Mouse (Mus musculus) mouse trophoblast stem cell (cell line): ENCODE data around the gene Lpcat2b.
"Not testable (repeated sequence)": the region's sequence is repeated elsewhere in the genome, so short reads cannot be mapped to it uniquely, and the experiment has no call there.

Experiments used
- in situ Hi-C, 2 experiments: fragments of 300-500 bp; cut with MseI, MboI; formaldehyde crosslinking; loops; 2 replicates in 1 of 2; 3 replicates in 1 of 2; pipeline ENCODE4 v1.15.1; 2025

Gene Lpcat2b

DNA sequence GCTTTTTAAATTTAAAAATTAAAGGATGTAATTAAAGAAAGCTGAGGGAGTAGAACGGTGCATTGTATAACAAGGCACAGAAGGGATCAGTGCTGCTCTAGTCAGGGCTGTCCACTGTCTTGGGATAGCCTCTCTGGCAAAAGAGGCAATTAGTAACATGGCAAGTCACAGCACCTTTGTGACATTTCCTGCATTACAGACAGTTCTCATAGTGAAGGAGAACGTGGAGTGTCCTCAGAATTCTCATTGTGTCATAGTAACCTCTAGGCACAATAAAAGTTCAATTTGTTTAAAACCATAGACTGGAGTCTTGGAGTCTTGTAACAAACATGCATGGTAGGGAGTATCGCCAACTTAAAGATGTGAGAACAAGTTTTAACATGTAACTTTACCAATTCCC, at the start of gene Lpcat2b:
Gene Lpcat2b, plus strand, starts transcription at position 301 of the 400 bp plus-strand sequence.
- in situ Hi-C loops = no loop called here

DNA sequence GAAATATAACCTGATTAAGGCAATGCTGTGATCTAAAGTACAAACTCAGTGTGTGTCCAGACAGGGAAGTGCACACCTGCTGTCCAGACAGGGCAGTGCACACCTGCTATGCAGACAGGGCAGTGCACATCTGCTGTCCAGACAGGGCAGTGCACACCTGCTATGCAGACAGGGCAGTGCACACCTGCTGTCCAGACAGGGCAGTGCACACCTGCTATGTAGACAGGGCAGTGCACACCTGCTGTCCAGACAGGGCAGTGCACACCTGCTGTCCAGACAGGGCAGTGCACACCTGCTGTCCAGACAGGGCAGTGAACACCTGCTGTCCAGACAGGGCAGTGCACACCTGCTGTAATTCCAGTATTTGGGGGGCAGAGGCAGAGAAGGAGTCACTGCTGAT, 44.9 kb upstream of the Lpcat2b start:
- in situ Hi-C loops = not testable (repeated sequence)

DNA sequence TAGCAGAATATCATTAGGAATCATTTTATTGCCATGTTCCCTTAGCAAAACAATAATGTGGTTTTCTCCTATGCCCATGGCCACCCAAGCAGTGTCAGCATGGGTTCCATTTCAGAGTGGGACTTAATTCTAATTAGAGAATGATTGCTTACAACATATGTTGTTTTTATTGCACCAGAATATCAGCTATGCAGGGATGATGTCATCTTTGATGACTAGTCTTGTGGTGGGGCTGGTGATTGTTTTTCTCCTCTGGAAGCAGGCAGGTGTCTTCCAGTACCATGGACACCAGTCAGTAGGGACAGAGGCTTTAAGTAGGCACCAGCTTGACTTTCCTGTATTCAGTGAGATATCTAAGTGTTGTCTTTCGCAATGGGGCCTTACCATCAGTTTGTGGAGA, 43.6 kb upstream of the Lpcat2b start:
- in situ Hi-C loops = no loop called here

DNA sequence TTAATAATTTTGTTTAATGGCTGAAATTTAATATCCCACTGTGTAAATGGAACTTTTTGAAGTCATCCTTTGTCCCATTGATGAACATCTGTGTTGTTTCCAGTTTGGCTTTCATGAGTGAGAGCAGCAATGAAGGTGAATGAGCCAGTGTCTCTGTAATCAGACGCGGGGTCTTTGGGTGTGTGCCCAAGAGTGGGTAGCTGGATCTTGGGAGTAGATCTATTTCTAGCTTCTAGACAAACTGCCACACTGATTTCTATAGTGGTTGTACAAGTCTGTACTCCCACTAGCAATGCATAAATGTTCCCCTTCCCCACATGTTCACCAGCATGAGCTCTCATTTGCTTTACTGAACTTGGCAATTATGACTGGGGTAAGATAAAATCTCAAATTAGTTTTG, 42.0 kb upstream of the Lpcat2b start:
- in situ Hi-C loops = no loop called here

DNA sequence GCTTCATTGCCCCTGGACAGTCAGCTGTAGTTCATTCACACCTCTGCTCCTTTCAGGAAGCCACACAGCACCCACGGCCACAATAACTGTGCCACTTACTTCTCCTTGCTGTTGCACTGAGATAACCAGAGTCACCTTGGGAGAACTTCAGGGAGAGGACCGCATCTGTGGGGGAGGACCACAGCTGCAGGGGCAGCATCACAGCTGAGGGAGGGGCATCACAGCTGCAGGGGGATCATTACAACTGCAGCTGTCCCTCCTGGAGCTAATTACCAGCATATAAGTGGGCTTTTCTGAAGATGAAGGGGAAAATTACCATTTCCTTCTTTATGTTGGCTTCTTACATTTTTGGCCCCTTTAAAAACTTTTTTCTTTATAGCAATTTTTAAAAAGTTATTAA, 36.9 kb upstream of the Lpcat2b start:
- in situ Hi-C loops = no loop called here

DNA sequence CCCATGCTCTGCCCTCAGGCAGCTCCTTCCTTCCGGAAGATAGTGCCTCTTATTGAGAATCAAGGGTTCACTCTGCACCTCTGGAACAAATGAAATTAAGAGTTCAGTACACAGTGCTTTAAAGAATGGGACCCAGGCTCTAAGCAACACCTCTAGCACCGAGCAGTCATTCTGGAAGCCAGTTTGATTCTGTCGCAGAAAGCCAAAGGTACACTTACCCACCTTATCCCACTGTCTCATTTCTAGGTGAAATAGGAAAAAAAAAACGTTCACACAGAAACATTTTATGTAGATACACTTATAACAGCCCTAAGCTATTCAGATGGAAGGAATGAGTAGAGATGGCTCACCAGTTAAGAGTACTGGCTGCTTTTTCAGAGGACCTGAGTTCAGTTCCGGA, 28.9 kb upstream of the Lpcat2b start, which contains the start of gene Ephx4:
Gene Ephx4, plus strand, starts transcription at position 301 of the 400 bp plus-strand sequence.
- in situ Hi-C loops = no loop called here

DNA sequence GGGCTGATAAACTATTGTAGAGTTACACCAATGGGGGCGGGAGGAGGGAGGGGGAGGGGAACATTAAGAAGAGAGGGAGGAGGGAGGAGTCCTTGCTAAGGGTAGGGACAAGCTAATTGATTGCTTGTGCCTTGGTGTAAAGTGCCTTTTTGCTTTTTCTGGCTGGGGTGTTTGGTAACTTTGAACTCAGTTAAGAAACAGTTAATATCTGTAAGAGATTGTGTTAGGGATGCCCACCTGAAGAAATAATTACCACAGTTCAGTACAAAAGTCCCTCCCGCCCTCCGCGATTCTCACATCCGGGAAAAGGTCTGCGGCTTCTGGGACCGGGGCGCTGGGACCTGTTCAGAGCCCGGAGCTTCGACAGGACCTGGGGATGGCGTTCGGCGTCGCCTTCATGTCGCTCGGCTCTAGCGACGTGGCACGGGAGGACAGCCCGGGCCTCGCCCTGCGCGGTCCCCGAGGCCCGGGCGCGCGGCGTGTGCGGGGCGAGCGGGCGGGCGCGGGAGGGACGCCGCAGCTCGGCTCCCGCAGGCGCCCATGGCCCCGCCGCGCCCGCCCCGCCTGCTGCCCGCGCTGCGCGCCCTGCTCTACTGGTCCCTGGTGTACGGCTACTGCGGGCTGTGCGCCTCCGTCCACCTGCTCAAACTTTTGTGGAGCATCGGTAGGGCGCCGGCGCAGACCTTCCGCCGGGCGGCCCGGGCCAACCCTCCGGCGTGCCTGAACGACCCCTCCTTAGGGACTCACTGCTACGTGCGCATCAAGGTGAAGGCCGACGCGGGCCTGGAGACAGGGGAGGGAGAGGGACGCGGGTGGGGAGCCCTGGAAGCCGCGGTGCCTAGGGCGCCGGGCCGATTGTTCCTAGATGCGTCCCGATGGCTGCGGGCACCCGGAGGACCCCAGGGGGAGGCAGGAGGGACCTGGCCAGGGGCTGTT, 28.1 kb upstream of the Lpcat2b start:
- in situ Hi-C loops = no loop called here

DNA sequence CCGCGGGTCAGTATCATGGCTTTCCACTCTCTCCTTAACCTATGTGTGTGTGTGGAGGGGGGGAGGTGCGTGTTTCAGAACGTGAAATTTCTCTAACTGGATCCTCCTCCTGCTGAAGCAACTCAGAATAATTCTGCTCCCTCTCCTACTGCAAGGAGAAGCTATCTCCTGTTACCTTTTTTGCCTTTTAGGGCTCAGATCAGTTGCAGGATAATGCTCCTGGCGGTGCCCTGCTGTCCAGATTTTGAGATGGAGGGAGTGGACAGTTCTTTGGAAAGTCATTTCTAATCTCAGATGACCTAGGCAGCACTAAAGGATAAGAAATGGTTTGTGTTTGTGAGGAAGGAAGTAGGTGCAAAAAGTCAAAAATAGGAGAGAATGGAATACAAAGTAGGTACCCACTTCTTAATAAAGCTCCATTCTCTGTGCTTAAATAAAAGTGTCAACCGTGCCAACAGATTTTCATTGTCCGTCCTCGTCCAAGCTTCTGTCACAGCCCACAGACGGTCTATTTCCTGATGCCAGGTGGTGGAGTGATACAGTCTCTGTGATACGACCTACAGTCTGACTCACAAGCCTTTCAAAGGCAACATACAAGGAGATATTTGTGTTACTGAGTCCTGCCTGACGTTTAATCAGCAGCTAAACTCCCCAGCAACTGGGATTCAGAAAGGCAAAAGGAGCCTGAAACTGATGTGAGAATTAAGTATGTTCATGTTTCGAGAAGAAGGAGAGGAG, 27.2 kb upstream of the Lpcat2b start:
- in situ Hi-C loops = no loop called here

DNA sequence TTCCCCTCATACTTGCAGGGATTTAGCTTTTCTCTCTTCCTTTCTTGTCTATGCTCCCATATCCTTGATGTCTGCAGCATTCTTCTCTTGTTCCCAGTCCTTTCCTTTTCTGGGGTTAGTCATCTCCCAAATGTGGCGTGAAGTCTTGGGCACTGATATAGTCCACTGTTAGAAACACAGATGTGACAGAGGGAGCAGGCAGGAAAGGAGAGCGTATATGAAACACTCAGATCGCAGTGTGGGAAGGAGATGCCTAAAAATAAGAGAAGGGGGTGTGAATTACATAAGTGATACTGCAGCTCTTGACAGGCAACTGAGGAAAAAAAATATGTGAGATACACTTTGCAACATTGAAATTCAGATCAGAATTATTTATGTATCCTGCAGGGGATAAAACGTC, 26.0 kb upstream of the Lpcat2b start:
- in situ Hi-C loops = no loop called here

DNA sequence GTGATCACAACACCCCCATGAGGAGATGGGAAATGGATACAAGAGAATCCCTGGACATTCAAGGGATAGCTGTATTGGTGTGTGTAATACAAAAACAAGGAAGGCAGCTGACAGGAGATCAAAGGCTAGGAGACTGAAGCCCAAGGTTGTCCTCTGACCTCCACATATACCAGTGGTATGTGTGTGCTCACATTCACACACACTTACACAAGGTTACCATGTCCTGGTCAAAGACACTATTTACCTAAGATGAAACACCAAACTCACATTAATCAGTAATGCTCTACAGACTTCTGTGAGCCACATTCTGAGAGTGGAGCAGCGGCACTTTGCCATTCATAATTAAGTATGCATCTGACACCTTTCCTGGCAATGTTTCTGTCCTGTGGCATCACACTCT, 21.0 kb upstream of the Lpcat2b start:
- in situ Hi-C loops = no loop called here

DNA sequence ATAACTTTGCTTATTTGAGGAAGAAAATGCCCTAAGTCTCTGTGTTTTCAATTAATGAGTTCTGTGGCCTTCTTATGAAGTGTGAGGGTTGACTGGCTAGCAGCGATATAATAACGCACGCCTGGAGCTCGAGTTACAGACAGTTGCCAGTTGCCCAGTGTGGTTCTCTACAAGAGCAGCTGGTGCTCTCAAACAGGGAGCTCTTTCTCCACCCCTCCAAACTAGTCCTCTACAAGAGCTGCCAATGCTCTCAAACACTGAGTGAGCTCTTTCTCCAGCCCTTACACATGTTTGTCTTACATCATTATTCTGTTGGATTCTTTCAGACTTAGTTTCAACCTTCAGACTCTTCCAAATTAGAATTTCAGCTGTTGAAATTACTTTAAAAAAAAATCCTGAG, 20.0 kb upstream of the Lpcat2b start:
- in situ Hi-C loops = no loop called here

DNA sequence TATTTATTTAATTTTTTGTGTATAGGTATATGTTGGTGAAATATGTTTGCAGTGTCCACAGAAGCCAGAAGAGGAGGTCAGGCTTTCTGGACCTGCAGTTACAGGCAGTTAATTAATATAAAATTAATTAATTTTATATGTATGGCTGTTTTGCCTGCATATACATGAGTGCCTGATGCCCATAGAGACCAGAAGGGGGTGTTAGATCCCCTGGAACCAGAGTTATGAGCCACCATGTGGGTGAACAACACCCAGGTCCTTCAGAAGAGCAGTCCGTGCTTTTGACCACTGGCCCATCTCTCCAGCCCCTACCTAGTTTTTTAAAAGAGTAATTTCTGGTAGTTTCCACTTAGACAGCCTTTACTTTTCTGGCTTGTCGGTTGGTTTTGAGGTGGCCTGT, 19.1 kb upstream of the Lpcat2b start:
- in situ Hi-C loops = no loop called here

DNA sequence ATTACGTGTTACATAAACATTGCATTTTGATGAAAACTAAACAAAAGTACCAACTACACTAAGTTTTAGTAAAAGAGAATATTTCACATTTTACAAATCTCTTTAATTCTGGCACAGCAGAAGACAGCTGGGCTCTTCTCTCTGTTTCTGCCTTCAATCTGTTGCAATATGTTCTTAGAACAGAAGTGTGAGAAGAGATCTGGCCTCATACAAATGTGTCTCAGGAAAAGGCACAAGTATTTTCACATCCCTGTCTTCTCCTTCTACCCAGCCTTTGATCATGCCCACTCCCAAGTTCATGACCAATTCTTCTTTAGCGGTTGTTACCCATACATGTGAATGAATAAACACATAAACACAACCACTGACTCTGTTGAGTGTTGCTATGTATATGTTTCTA, 16.3 kb upstream of the Lpcat2b start:
- in situ Hi-C loops = no loop called here

DNA sequence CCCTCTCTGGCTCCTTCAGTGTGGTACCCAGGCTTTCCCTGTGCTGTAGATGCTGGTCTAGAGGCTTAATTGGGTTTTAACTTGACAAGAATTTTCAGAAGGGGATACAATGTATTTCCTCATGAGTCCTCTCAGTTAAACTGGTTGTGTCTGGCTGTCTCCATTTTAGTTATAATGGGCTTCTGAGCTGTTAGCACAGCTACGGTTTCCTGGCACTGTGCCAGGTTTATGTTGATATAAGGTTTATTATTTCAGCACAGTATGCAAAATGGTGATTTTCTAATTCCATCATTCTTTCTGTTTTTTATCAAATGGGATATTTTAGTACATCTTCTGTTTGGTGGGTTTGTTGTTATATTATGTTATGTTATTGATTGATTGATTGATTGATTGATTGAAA, 9.7 kb upstream of the Lpcat2b start:
- in situ Hi-C loops = no loop called here

DNA sequence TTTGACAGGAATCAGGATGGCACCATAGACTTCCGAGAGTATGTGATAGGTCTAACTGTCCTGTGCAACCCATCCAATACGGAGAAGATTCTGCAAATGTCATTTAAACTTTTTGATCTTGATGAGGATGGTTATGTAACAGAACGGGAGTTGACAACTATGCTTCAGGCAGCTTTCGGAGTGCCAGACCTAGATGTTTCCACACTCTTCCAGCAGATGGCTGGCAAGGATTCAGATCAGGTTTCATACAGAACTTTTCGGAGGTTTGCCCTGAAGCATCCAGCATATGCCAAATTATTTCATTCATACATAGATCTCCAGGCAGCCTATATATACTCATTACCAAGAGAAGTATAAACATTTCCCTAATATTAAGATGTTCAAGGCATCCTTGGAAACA, 2.7 kb downstream of the Lpcat2b start:
- in situ Hi-C loops = no loop called here

DNA sequence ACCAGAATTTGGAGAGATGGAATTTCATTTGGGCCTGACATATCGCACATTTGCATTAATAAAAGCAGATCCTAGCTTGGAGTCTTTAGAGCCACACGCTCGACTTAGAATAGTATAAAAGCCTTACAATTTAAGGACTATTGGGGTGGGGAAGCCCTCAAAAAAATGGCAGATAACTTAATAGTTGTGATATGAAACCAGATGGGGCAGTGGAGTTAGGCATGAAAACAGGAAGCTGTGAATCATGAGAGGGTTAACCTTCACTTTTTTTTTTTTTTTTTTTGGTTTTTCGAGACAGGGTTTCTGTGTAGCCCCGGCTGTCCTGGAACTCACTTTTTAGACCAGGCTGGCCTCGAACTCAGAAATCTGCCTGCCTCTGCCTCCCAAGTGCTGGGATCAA, 4.8 kb downstream of the Lpcat2b start:
- in situ Hi-C loops = no loop called here

DNA sequence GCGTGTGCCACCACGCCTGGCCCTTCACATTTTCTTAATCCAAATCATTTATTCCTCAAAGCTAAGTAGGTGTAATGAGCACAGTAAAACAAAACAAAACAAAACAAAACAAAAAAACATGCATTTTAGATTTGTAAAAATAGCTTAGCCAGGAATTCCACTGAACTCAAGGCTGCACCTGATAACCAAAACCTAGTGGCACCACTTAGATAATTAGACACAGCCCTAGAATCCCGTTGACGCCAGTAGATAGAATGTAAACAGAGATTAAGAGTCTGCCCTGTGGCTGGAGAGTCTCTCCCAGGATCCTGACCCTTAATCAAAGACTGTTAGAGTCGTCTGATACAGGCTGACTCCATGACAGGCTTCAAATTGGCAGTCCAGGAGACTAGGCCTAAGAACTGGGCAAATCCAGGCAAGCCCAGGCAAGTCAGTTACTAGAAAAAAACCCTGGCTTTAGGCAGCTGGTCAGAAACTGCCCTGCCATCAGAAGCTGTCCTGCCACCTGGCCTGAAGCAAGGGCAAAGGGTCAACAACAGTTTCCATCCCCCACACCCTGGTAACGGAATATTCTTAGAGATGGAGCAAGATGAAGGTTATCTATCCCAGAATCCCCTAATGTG, 5.3 kb downstream of the Lpcat2b start:
- in situ Hi-C loops = no loop called here

DNA sequence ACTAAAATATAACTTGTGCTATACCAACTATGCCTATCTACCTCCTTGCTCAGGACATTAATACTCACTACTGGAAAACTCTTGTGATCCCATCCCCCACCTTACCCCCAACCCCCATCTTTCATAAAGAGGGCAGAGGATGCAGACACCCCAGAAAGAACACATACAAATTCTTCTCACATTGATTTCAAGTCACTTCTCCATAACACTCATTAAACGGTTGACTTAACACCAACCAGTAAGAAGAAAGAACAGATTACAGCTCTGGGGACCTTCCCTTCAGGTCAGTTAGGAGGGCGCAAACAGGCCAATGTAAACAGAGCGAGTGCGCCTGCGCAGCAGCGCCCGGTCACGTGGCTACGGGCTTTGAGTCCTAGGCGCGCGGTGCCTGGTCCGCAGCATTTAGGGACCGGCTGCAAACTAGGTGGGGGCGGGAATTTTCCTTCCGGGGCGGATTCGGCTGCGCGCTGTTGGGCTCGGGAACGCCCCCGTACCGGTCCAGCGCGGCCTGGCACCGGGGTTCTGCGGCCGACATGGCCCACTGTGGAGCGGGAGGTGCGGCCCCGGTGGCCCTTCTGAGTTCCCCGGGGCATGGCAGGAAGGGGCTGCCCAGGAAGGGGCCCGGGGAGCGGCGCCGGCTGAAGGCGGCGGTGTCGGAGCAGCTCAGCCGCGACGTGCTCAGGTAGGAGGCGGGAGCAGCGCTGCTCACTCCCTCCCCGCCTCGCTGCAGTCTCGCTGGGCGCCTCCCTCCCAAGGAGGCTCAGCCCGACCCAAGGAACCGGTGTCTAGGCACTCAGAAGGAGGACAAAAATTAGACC, 6.3 kb downstream of the Lpcat2b start, which contains the start of gene Btbd8:
Gene Btbd8, plus strand, starts transcription at position 534 of the 818 bp plus-strand sequence.
- in situ Hi-C loops = no loop called here

DNA sequence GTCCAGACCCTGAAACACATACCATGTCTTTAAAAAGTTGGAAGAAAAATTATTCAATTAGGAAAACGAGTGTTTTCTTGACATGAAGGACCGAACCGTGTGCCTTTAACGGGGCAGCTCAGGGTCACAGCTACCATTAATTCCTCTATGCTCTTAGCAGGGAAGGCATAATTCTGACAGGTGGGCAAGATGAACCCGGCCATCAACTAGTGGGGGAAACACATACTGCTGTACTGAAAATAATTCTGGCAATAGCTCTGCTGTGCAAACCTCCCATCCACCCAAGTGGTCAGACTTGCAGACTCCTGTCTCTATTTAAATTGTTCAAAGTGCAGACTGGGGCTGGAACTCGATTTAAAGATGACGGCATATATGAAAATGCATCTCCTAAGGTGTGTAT, 7.0 kb downstream of the Lpcat2b start:
- in situ Hi-C loops = no loop called here

DNA sequence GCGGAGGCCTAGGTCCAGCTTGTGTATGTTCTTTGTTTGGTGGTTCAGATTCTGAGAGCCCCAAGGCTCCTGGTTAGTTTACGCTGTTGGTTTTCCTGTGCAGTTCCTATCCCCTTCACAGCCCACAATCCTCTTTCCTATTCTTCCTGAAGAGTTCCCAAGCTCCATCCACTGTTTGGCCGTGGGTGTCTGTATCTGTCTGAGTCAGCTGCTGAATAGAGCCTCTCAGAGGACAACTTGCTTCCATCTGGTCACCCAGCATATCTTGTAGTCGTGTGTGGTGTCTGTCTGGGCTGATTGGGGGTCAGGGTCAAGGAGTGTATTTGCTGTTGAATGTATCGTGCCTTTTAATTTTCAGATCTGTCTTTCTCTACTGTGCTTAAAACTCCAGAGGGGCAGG, 10.5 kb downstream of the Lpcat2b start:
- in situ Hi-C loops = no loop called here

DNA sequence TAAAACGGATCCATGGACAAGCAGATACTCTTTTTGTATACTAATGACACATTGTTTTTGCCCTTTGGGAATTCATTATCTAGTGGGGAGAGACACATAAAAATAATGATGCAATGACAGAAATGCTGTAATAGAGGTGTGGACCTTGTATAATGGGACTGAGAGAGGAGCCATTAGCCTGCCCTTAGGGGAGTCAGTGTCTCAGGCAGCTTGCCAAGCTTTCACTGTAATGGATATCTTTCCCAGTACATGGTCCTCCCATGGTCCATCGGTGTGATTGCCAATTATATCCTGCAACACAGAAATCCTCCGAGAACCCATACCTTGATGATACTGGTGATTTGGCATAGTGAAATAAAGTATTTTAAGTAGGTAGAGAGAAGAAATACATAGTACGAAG, 12.9 kb downstream of the Lpcat2b start:
- in situ Hi-C loops = no loop called here

DNA sequence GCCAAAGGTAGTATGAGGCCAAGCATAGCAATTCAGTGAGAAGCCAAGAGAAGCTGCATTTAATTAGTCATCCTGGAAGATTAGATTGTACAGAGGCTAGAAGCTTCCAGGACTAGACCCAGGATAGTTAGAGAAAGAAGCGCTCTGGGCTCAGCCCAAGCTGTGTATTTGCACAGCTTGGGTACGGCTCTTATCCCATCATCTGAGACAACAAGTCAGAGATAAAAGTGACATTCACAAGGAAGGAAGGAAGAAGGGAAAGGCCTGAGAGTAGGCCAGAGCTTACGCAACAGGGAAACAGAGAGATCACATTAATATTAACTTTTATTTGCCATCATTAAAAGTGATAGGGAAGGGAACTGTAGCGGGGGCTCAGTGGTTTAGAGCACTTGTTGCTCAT, 16.6 kb downstream of the Lpcat2b start:
- in situ Hi-C loops = no loop called here
